12 mouse cellular contexts compared by ENCODE assay signal in the genomic region with DNA sequence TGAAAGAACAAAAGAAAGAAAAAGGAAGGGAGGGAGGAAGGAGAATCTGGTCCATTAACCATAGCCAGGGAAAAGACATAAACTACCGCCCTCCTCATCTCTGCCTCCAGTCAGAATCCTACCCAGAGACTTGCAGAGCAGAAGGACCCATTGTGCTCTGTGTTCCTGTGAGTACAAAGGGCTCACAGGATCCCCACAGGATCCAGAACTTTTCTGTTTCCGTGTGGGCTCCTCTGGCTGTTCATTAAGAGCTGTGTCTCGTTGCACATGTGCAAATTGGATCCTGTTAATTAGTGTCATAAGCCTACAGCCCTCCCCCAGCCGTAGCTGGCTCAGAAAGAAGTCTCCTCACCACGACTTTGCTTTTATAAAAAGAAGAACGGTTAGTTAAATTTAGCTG. TPM values are rescaled to one million over a fixed set of nuclear protein-coding genes. Genes with fewer than 3 reads are reported as not detected.
A peak's percentile ranks its signal among the peaks of the same experiment; 100 is the strongest.
DNase-seq lines count a peak whose midpoint lies in the region; ATAC-seq and TF ChIP-seq lines count a peak whose summit lies in the region.
"Had no signal": no experiment of that assay in that cellular context is flagged by ENCODE, and none has a peak within 500 bp of the region (broad histone marks: within the 10 kb centered on the region; RNA-seq: fewer than 3 reads in every experiment).

No protein-coding gene starts in this region.

- ATAC-seq in hindbrain, postnatal 0 days = 0 out of 2 replicates have a peak, but pooled peaks have one; percentile 38
- ATAC-seq in megakaryocyte, adult 5-6 weeks (ENCODE audit: poor library complexity, severe bottlenecking) = no peak
- ATAC-seq: lung, postnatal 0 days had no signal

- no peak overlapping the region for H3K4me2 ChIP-seq in hindbrain, postnatal 0 days (ENCODE audit: low read depth, low read length)
- H3K4me2 ChIP-seq: stomach, embryonic 15.5 days had no signal

- H3K9me3 ChIP-seq in hindbrain, postnatal 0 days (ENCODE audit: low read length) = no peaks in the 10 kb centered on the region
- H3K9me3 ChIP-seq: stomach, embryonic 15.5 days had no signal

- intact Hi-C loops in gastrocnemius, adult 2 months (cut with DNase I) = no loop called here
- intact Hi-C loops in heart, postnatal 10 days (cut with DNase I) = no loop called here

- WGBS in hindbrain, postnatal 0 days = 37% methylated on average over 6 of the region's 6 CpGs

- no peak overlapping the region for H3K9ac ChIP-seq in hindbrain, postnatal 0 days (replicated peaks; ENCODE audit: low read length)
- H3K9ac ChIP-seq: stomach, embryonic 15.5 days had no signal

- TF ChIP-seq POLR2A in brain, embryonic 14.5 days (IDR thresholded peaks at IDR 0.05; ENCODE audit: borderline replicate concordance, extremely low read depth, insufficient read depth, insufficient read length, poor library complexity, severe bottlenecking) = no peak

- 0 out of 2 replicates have a peak overlapping the region, but pooled peaks have one; percentile 4 for H3K27ac ChIP-seq in gastrocnemius, adult 2 months
- peak overlapping the region; percentile 18 for H3K27ac ChIP-seq in hindbrain, postnatal 0 days
- H3K27ac ChIP-seq: stomach, embryonic 15.5 days had no signal

- H3K27me3 ChIP-seq in hindbrain, postnatal 0 days (ENCODE audit: insufficient read depth, low read length) = no peaks in the 10 kb centered on the region
- H3K27me3 ChIP-seq: stomach, embryonic 15.5 days had no signal

- 0 out of 2 replicates have a peak, but pooled peaks cover 3% of the 10 kb centered on the region for H3K4me1 ChIP-seq in hindbrain, postnatal 0 days (ENCODE audit: insufficient read depth, low read length)
- H3K4me1 ChIP-seq: stomach, embryonic 15.5 days had no signal

- no peak overlapping the region for H3K4me3 ChIP-seq in gastrocnemius, adult 2 months
- H3K4me3 ChIP-seq in hindbrain, postnatal 0 days (ENCODE audit: low read length) = no peak overlapping the region
- H3K4me3 ChIP-seq: stomach, embryonic 15.5 days had no signal

- TF ChIP-seq CTCF in gastrocnemius, adult 2 months (IDR thresholded peaks at IDR 0.05) = no peak
- no peak for TF ChIP-seq CTCF in brain, embryonic 14.5 days (IDR thresholded peaks at IDR 0.05; ENCODE audit: borderline replicate concordance, extremely low read depth, insufficient read depth, insufficient read length)
- no peak for TF ChIP-seq CTCF in hindbrain, postnatal 0 days (IDR thresholded peaks at IDR 0.05; ENCODE audit: low read depth)

- no peak for DNase-seq in gastrocnemius, adult 2 months
- no peak for DNase-seq in gastrocnemius, postnatal 25 days
- DNase-seq in brain, embryonic 14.5 days (ENCODE audit: low read depth) = peak; percentile 85
- DNase-seq in hindbrain, postnatal 0 days (ENCODE audit: low spot score) = peak; percentile 36
- peak; percentile 72 to 77 for DNase-seq in kidney, postnatal 36 days
- DNase-seq in adrenal gland, postnatal 4 days (ENCODE audit: low spot score in 2 of 2) = no peak
- DNase-seq in heart, postnatal 10 days = no peak
- DNase-seq: heart, adult 18-20 months; right cerebral cortex, postnatal 14 days had no signal

- H3K36me3 ChIP-seq in hindbrain, postnatal 0 days (ENCODE audit: insufficient read depth, low read length) = peaks cover 42% of the 10 kb centered on the region

RNA-seq across cellular contexts. Expression of a gene that starts 41.0 kb away (rescaled TPM):
- not detected for total RNA-seq in gastrocnemius, adult 2 months (2021)
- total RNA-seq in gastrocnemius, postnatal 25 days (2021) = under 1 TPM in 1 of 2 experiments, not detected in 1; 0.24 TPM
- not detected in 2 replicates for polyA plus RNA-seq in brain, embryonic 14.5 days (2012; rRNA removed)
- total RNA-seq in hindbrain, postnatal 0 days (2014; rRNA removed) = not detected in 2 replicates
- polyA plus RNA-seq in hindbrain, postnatal 0 days (2015; fragmentation: Nextera tagmentation; extraction: Ambion mirVana) = 0.10 and 0.18 TPM in 2 replicates
- total RNA-seq in megakaryocyte, adult 5-6 weeks (2015) = 0.25 TPM in 1 of 2 replicates, not detected in the other
- total RNA-seq in megakaryocyte, adult 5-6 weeks (2017) = 0.29 TPM in 1 of 2 replicates, not detected in the other
- total RNA-seq in adrenal gland, postnatal 4 days (2021) = under 1 TPM; 0.11 to 0.36 TPM
- under 1 TPM in 1 of 2 experiments, not detected in 1; 0.22 TPM for total RNA-seq in heart, postnatal 10 days (2021)
- polyA plus RNA-seq: lung, postnatal 0 days had no signal

Comparison
In these comparisons a context has a peak if more than half of its experiments do, and no peak if none do; other contexts are left out.
1. DNase-seq: peak in brain, embryonic 14.5 days (single experiment), hindbrain, postnatal 0 days (single experiment) and kidney, postnatal 36 days (2 of 2); none in gastrocnemius, adult 2 months (single experiment), gastrocnemius, postnatal 25 days (single experiment), adrenal gland, postnatal 4 days (0 of 2) and heart, postnatal 10 days (0 of 2).